Mouse (Mus musculus): ENCODE measurements around the gene Rnls.
"Not testable (repeated sequence)": the region's sequence is repeated elsewhere in the genome, so short reads cannot be mapped to it uniquely, and the experiment has no call there.

Rnls gene

GRCm38 (mm10) chr19:33391651-33392382, at the start of gene Rnls:
Gene Rnls, minus strand, starts transcription at chr19:33392295.
- DNase-seq: peak; percentile 87

- DNase-seq: no peak
Measured at GRCm38 (mm10) chr19:33429457-33429856, 37.4 kb upstream of the Rnls start.

GRCm38 (mm10) chr19:33419368-33419767, 27.3 kb upstream of the Rnls start:
- DNase-seq: not testable (repeated sequence)

GRCm38 (mm10) chr19:33380825-33381224, 11.3 kb downstream of the Rnls start:
- DNase-seq: no peak

GRCm38 (mm10) chr19:33380386-33380785, 11.7 kb downstream of the Rnls start:
- DNase-seq: no peak

- no peak for DNase-seq
Measured at GRCm38 (mm10) chr19:33368808-33369207, 23.3 kb downstream of the Rnls start.

- peak; percentile 22 for DNase-seq
Measured at GRCm38 (mm10) chr19:33366661-33367060, 25.4 kb downstream of the Rnls start.

- DNase-seq: no peak
Measured at GRCm38 (mm10) chr19:33357019-33357418, 35.1 kb downstream of the Rnls start.

GRCm38 (mm10) chr19:33340119-33340518, 52.0 kb downstream of the Rnls start:
- no peak for DNase-seq

- DNase-seq: no peak
Measured at GRCm38 (mm10) chr19:33326706-33327641, 65.1 kb downstream of the Rnls start.

GRCm38 (mm10) chr19:33318785-33319184, 73.3 kb downstream of the Rnls start:
- no peak for DNase-seq

- no peak for DNase-seq
Measured at GRCm38 (mm10) chr19:33317130-33317529, 75.0 kb downstream of the Rnls start.

- no peak for DNase-seq
Measured at GRCm38 (mm10) chr19:33299726-33300292, 92.3 kb downstream of the Rnls start.

- no peak for DNase-seq
Measured at GRCm38 (mm10) chr19:33296338-33296737, 95.8 kb downstream of the Rnls start.

GRCm38 (mm10) chr19:33282985-33283384, 109.1 kb downstream of the Rnls start:
- DNase-seq: no peak

- no peak for DNase-seq
Measured at GRCm38 (mm10) chr19:33276421-33276820, 115.7 kb downstream of the Rnls start.

- peak; percentile 33 for DNase-seq
Measured at GRCm38 (mm10) chr19:33273676-33274075, 118.4 kb downstream of the Rnls start.

GRCm38 (mm10) chr19:33271571-33271970, 120.5 kb downstream of the Rnls start:
- no peak for DNase-seq

GRCm38 (mm10) chr19:33270231-33270630, 121.9 kb downstream of the Rnls start:
- DNase-seq: no peak

- no peak for DNase-seq
Measured at GRCm38 (mm10) chr19:33268044-33268443, 124.1 kb downstream of the Rnls start.

- no peak for DNase-seq
Measured at GRCm38 (mm10) chr19:33265245-33265644, 126.8 kb downstream of the Rnls start.

- no peak for DNase-seq
Measured at GRCm38 (mm10) chr19:33264224-33264993, 127.7 kb downstream of the Rnls start.

GRCm38 (mm10) chr19:33262421-33262820, 129.7 kb downstream of the Rnls start:
- DNase-seq: no peak

Measured in kidney, adult 11 months (tissue).